Mouse (Mus musculus) heart, embryonic 15.5 days (tissue): ENCODE results near the gene Gm12216. TPM values are rescaled to one million over a fixed set of nuclear protein-coding genes. Genes with fewer than 3 reads are reported as not detected.

Experiments
- ATAC-seq: fragments of 200-750 bp; cut with Nextera tagmentation; replicated peaks from 2 replicates; pipeline ENCODE4 v1.8.0; 2017; ENCODE audit warnings: low read depth, moderate TSS enrichment; ENCODE audit not compliant: insufficient number of reproducible peaks, insufficient read depth, low FRiP score
- H3K27ac ChIP-seq: fragments of 300-500 bp; sonication (generic); 2 replicates; pipeline ENCODE4 v1.5.1; 2015; ENCODE audit warnings: mild to moderate bottlenecking, inconsistent platforms
- H3K27me3 ChIP-seq: fragments of 300-500 bp; sonication (generic); 2 replicates; pipeline ENCODE4 v1.6.1; 2015; ENCODE audit warnings: inconsistent platforms
- H3K36me3 ChIP-seq: fragments of 300-500 bp; sonication (generic); 2 replicates; pipeline ENCODE4 v1.6.1; 2015; ENCODE audit warnings: mild to moderate bottlenecking, inconsistent platforms
- H3K4me1 ChIP-seq: fragments of 300-500 bp; sonication (generic); replicated peaks from 2 replicates; pipeline ENCODE4 v1.6.1; 2015; ENCODE audit warnings: inconsistent platforms
- H3K4me2 ChIP-seq: fragments of 300-500 bp; sonication (generic); 2 replicates; pipeline ENCODE4 v1.6.1; 2015; ENCODE audit warnings: inconsistent platforms, mild to moderate bottlenecking, moderate library complexity
- H3K4me3 ChIP-seq: fragments of 300-500 bp; sonication (generic); 2 replicates; pipeline ENCODE4 v1.5.1; 2015; ENCODE audit warnings: mild to moderate bottlenecking, inconsistent platforms
- H3K9ac ChIP-seq: fragments of 300-500 bp; sonication (generic); 2 replicates; pipeline ENCODE4 v1.6.1; 2015; ENCODE audit warnings: mild to moderate bottlenecking, inconsistent platforms
- H3K9me3 ChIP-seq: fragments of 300-500 bp; sonication (generic); replicated peaks from 2 replicates; pipeline ENCODE4 v1.6.1; 2016; ENCODE audit warnings: inconsistent platforms
- WGBS: fragments of 180-500 bp; shearing (Covaris S2); methylation state at CpG from one replicate; pipeline ENCODE4 v1.1.7; 2015; ENCODE audit warnings: mixed read lengths; 5-methylcytosine and 5-hydroxymethylcytosine counted together
- polyA plus RNA-seq: library from polyadenylated mRNA; unstranded; fragments of >200 nt; fragmentation: Nextera tagmentation; extraction: Ambion mirVana; gene quantifications from 2 replicates; pipeline ENCODE4 v1.2.1, GENCODE M21; 2015

Gm12216 gene
- polyA plus RNA-seq, 1 experiment from 2014 or later: 0.74 TPM

DNA sequence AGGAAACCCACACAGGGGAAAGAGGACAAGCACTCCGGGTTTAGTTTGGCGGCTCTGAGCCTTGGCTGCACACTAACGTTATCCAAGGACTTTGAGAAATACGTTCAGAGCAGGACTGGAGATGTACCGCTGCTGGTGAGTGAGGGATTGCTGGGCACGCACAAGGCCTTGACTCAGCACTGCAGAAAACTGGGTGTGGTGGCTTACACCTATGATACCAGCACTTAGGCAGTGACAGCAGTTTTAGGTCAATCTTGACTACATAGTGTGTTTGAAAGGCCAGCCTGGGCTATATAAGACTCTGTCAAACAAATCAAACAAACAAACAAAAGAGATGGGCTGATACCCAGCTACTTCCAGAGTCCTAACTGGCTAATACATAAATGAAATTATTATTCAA, 55.6 kb downstream of the Gm12216 start:
- Histone ChIP-seq H3K9me3 (no peaks in the 10 kb centered on the region), H3K27ac (no peak overlapping the region), H3K4me3 (no peak overlapping the region), H3K4me1 (0 out of 2 replicates have a peak, but pooled peaks cover 6% of the 10 kb centered on the region), H3K27me3 (no peaks in the 10 kb centered on the region), H3K4me2 (no peak overlapping the region), H3K9ac (no peak overlapping the region), H3K36me3 (no peaks in the 10 kb centered on the region)
- WGBS: 71% methylated on average over 6 of the region's 6 CpGs
- no peak for ATAC-seq

GRCm38 (mm10) chr11:53803093-53803492, 56.0 kb downstream of the Gm12216 start:
- Histone ChIP-seq H3K27ac (no peak overlapping the region), H3K4me2 (no peak overlapping the region), H3K4me1 (0 out of 2 replicates have a peak, but pooled peaks cover 6% of the 10 kb centered on the region), H3K9ac (no peak overlapping the region), H3K9me3 (no peaks in the 10 kb centered on the region), H3K36me3 (no peaks in the 10 kb centered on the region), H3K4me3 (no peak overlapping the region), H3K27me3 (no peaks in the 10 kb centered on the region)
- ATAC-seq: no peak
- WGBS: 60% methylated on average over 12 of the region's 12 CpGs

GRCm38 (mm10) chr11:53800975-53801374, 58.1 kb downstream of the Gm12216 start:
- Histone ChIP-seq H3K27ac (no peak overlapping the region), H3K4me2 (no peak overlapping the region), H3K4me3 (no peak overlapping the region), H3K9me3 (no peaks in the 10 kb centered on the region), H3K27me3 (no peaks in the 10 kb centered on the region), H3K9ac (no peak overlapping the region), H3K4me1 (peaks cover 20% of the 10 kb centered on the region), H3K36me3 (no peaks in the 10 kb centered on the region)
- WGBS: 82% methylated on average over 5 of the region's 5 CpGs
- ATAC-seq: no peak

- ATAC-seq: no peak
- no peak overlapping the region for H3K9ac ChIP-seq
- WGBS: 77% methylated on average over 4 of the region's 4 CpGs
Measured at GRCm38 (mm10) chr11:53800036-53800435, 59.0 kb downstream of the Gm12216 start.

GRCm38 (mm10) chr11:53798041-53798711, 60.9 kb downstream of the Gm12216 start:
- ATAC-seq: no peak
- no peak overlapping the region for H3K4me2 ChIP-seq
- H3K36me3 ChIP-seq: no peaks in the 10 kb centered on the region
- H3K27ac ChIP-seq: no peak overlapping the region
- 91% methylated on average over 10 of the region's 10 CpGs for WGBS
- no peak overlapping the region for H3K9ac ChIP-seq
- H3K4me3 ChIP-seq: no peak overlapping the region
- no peaks in the 10 kb centered on the region for H3K27me3 ChIP-seq
- H3K9me3 ChIP-seq: no peaks in the 10 kb centered on the region
- H3K4me1 ChIP-seq: peaks cover 41% of the 10 kb centered on the region

More at GRCm38 (mm10) chr11:53800036-53800435, 59.0 kb downstream of the Gm12216 start:
- Histone ChIP-seq H3K27ac (no peak overlapping the region), H3K36me3 (no peaks in the 10 kb centered on the region), H3K4me2 (no peak overlapping the region), H3K4me3 (no peak overlapping the region), H3K9me3 (no peaks in the 10 kb centered on the region), H3K27me3 (no peaks in the 10 kb centered on the region), H3K4me1 (peaks cover 29% of the 10 kb centered on the region)

DNA sequence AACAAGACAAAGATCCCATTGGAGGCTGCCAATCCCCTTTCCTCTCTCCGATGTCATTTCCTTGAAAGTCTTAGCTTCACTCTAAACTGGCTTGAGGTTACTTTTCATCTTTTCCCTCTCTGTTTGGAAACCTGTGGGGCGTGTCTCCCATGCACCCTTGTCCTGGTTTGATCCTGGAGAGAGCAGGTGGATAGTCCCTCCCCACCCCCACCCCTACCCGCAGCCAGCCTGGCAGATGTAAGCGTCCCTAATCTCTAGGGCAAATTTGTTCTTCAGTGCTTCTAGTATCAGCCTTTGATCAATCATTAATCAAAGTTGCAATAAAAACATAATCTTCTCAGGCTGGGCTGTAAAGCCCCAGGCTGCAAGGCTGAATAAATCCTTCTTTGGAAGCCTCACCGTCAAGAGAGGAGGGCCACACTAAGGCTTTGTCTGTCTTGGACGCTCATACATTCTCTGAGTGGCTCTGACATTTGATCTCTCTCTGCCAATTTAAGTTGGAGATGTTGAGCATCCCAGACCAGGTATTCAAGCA, 61.6 kb downstream of the Gm12216 start:
- no peak overlapping the region for H3K9ac ChIP-seq
- no peaks in the 10 kb centered on the region for H3K36me3 ChIP-seq
- no peaks in the 10 kb centered on the region for H3K27me3 ChIP-seq
- H3K4me2 ChIP-seq: no peak overlapping the region
- 68% methylated on average over 6 of the region's 6 CpGs for WGBS
- peaks cover 38% of the 10 kb centered on the region for H3K4me1 ChIP-seq
- ATAC-seq: no peak
- peak overlapping the region; percentile 72; the same call in 1 of the 2 replicates for H3K27ac ChIP-seq
- no peaks in the 10 kb centered on the region for H3K9me3 ChIP-seq
- no peak overlapping the region for H3K4me3 ChIP-seq

GRCm38 (mm10) chr11:53796409-53797151, 62.5 kb downstream of the Gm12216 start:
- Histone ChIP-seq H3K27ac (peak overlapping the region; percentile 72), H3K9me3 (no peaks in the 10 kb centered on the region), H3K4me3 (no peak overlapping the region), H3K36me3 (no peaks in the 10 kb centered on the region), H3K9ac (no peak overlapping the region), H3K4me2 (peak overlapping the region; percentile 28), H3K27me3 (no peaks in the 10 kb centered on the region), H3K4me1 (peaks cover 38% of the 10 kb centered on the region)
- ATAC-seq: 0 out of 2 replicates have a peak, but pooled peaks have one; percentile 11
- WGBS: 43% methylated on average over 12 of the region's 12 CpGs

GRCm38 (mm10) chr11:53795813-53796212, 63.2 kb downstream of the Gm12216 start:
- Histone ChIP-seq H3K4me1 (peaks cover 38% of the 10 kb centered on the region), H3K27me3 (no peaks in the 10 kb centered on the region), H3K4me3 (no peak overlapping the region), H3K9me3 (no peaks in the 10 kb centered on the region), H3K27ac (peak overlapping the region; percentile 72), H3K9ac (no peak overlapping the region), H3K4me2 (no peak overlapping the region), H3K36me3 (no peaks in the 10 kb centered on the region)
- 30% methylated on average over 8 of the region's 8 CpGs for WGBS
- peak; percentile 51 for ATAC-seq

DNA sequence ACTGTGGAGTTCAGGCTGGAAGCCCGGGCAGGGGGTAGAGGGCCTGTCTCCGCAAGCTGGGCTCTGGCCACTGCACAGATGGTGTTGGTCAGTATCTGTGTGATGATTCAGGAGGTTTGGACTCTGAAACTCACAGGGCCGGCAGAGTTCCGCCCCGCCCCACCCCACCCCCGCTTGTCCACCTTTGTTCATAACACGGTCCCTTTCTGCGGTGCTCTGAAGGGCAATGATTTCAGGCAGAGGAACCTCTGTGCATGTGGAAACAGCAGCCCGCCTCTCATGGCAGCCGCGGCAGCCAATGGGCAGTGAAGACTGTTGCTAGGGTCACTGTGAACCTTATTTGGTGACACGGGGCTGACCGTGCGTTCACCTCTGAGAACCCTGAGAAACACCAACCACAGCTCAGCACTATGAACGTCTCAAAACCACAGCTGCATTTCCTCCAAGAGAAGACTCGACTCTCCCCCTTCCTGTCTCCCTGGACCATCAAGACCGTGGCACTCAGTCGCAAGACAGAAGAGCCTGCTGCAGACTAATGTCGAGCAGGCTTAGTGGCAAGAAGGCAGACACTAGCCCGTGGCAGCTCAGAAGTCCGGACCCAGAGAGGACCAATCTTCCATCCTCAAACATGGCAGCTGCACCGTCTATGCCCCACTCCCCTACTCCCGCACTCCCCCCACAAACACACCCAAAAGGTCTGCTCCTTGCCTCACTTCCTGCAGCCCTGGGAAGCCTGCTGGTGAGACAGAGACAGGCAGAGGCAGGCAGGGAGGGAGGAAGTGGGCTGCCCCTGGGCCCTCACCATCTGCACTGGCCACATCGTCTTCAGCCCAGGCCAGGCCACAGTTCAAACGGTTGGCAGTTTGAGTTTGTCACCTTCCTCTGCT, 64.1 kb downstream of the Gm12216 start:
- peaks cover 38% of the 10 kb centered on the region for H3K4me1 ChIP-seq
- H3K9me3 ChIP-seq: no peaks in the 10 kb centered on the region
- H3K4me3 ChIP-seq: no peak overlapping the region
- no peaks in the 10 kb centered on the region for H3K27me3 ChIP-seq
- no peaks in the 10 kb centered on the region for H3K36me3 ChIP-seq
- WGBS: 41% methylated on average over 25 of the region's 25 CpGs
- peak overlapping the region; percentile 40 for H3K4me2 ChIP-seq
- peak overlapping the region; percentile 72 for H3K27ac ChIP-seq
- no peak overlapping the region for H3K9ac ChIP-seq
- ATAC-seq: peak; percentile 50

GRCm38 (mm10) chr11:53794015-53794414, 65.0 kb downstream of the Gm12216 start:
- H3K4me3 ChIP-seq: no peak overlapping the region
- no peak overlapping the region for H3K9ac ChIP-seq
- no peak for ATAC-seq
- H3K4me1 ChIP-seq: peaks cover 38% of the 10 kb centered on the region
- H3K4me2 ChIP-seq: no peak overlapping the region
- no peaks in the 10 kb centered on the region for H3K9me3 ChIP-seq
- 47% methylated on average over 3 of the region's 3 CpGs for WGBS
- H3K27me3 ChIP-seq: no peaks in the 10 kb centered on the region
- peak overlapping the region; percentile 72; the same call in 1 of the 2 replicates for H3K27ac ChIP-seq
- no peaks in the 10 kb centered on the region for H3K36me3 ChIP-seq

DNA sequence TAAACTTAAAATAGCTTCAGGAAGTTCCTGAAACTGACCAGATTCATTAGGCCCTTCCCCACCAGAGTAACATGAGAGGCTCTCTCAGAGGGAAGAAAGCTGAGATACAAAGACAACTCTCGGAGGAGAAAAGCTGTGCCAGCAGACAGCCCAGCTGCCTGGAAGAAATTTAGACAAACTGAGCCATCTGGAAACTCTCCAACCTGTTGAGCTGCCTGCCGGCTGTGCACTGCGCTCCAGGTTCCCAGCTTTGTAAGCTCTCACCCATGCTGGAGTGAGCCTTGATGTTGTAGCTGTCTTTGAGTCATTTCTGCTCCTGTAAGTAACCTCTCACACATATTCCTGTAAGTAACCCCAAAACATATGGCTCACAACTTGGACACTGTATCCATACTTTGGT, 66.1 kb downstream of the Gm12216 start:
- no peaks in the 10 kb centered on the region for H3K9me3 ChIP-seq
- 68% methylated on average over 3 of the region's 3 CpGs for WGBS
- no peak overlapping the region for H3K4me3 ChIP-seq
- H3K4me2 ChIP-seq: no peak overlapping the region
- no peak overlapping the region for H3K9ac ChIP-seq
- no peak overlapping the region for H3K27ac ChIP-seq
- H3K4me1 ChIP-seq: peaks cover 38% of the 10 kb centered on the region
- no peaks in the 10 kb centered on the region for H3K27me3 ChIP-seq
- ATAC-seq: no peak
- no peaks in the 10 kb centered on the region for H3K36me3 ChIP-seq
